Mouse (Mus musculus): ENCODE results near the gene Cab39. TPM values are rescaled to one million over a fixed set of nuclear protein-coding genes. Genes with fewer than 3 reads are reported as not detected.

Gene Cab39
- total RNA-seq, 2 experiments from 2014 or later, result 93.5 to 101 TPM

GRCm38 (mm10) chr1:85896781-85897700 lies 103.8 kb downstream of the Cab39 start:
- intact Hi-C loops (cut with DNase I), result no loop called here
- no peak for DNase-seq

GRCm38 (mm10) chr1:85897901-85898760 lies 104.9 kb downstream of the Cab39 start:
- intact Hi-C loops (cut with DNase I), result no loop called here
- DNase-seq, result no peak

- intact Hi-C loops (cut with DNase I), result no loop called here
- no peak for DNase-seq
Observed at GRCm38 (mm10) chr1:85898761-85899387, 105.6 kb downstream of the Cab39 start.

- intact Hi-C loops (cut with DNase I), result no loop called here
- no peak for DNase-seq
Observed at GRCm38 (mm10) chr1:85899388-85899761, 106.1 kb downstream of the Cab39 start.

- intact Hi-C loops (cut with DNase I), result loop anchor here (5.0 kb wide), 1 partner anchor 48 kb away; no protein-coding TSS in a partner anchor
- peak in 1 of 2 experiments; percentile 37 for DNase-seq
Observed at GRCm38 (mm10) chr1:85900521-85901333, 107.5 kb downstream of the Cab39 start.

Small RNA genes lying within 50 kb of the gene (microRNA-seq; reads per million reads assigned to microRNA genes)
- gene Gm25472 (0 reads per million in 2 experiments), gene Mir8096 (0 to 0.12 reads per million in 2 experiments)

Other genes starting within 250 kb of the Cab39 start
- not detected for gene G530012D18Rik, start 217.8 kb upstream of the Cab39 start, total RNA-seq (2021)
- gene Sp110, start 194.6 kb upstream of the Cab39 start, total RNA-seq (2021), result 1 to 10 TPM; 3.8 to 4.6 TPM
- 1 to 10 TPM; 1.6 to 2.2 TPM for gene Sp140, start 193.1 kb upstream of the Cab39 start, total RNA-seq (2021)
- gene Sp100, start 143.5 kb upstream of the Cab39 start, total RNA-seq (2021), result 10 to 100 TPM; 16.2 to 17.4 TPM
- under 1 TPM; 0.76 to 0.80 TPM for gene A630001G21Rik, start 14.8 kb upstream of the Cab39 start, total RNA-seq (2021)
- gene Itm2c, start 100.8 kb downstream of the Cab39 start, total RNA-seq (2021), result 10 to 100 TPM; 87.2 to 93.8 TPM
- not detected for gene 4933407L21Rik, start 135.0 kb downstream of the Cab39 start, total RNA-seq (2021)
- not detected for gene Gpr55, start 167.6 kb downstream of the Cab39 start, total RNA-seq (2021)
- not detected for gene Spata3, start 223.4 kb downstream of the Cab39 start, total RNA-seq (2021)